Mouse (Mus musculus): ENCODE measurements around the gene Tspan18. TPM values are rescaled to one million over a fixed set of nuclear protein-coding genes. Genes with fewer than 3 reads are reported as not detected.

The Tspan18 gene
- polyA plus RNA-seq, 1 experiment from 2014 or later: 47.9 TPM

GRCm38 (mm10) chr2:93351352-93351751 lies 17.0 kb upstream of the Tspan18 start:
- Histone ChIP-seq H3K4me1 (ENCODE audit: control insufficient read depth, insufficient read depth, low read length) (no peaks in the 10 kb centered on the region), H3K4me2 (no peak overlapping the region), H3K4me3 (ENCODE audit: low read depth, low read length) (no peak overlapping the region), H3K9me3 (ENCODE audit: control insufficient read depth, low read length) (no peaks in the 10 kb centered on the region), H3K9ac (ENCODE audit: low read length) (no peak overlapping the region), H3K27me3 (ENCODE audit: control insufficient read depth, insufficient read depth, low read length) (no peaks in the 10 kb centered on the region), H3K27ac (ENCODE audit: low read depth, low read length) (no peak overlapping the region), H3K36me3 (ENCODE audit: control insufficient read depth, insufficient read depth, low read length) (no peaks in the 10 kb centered on the region)
- no peak for ATAC-seq (ENCODE audit: low FRiP score)
- WGBS: 72% methylated on average over 7 of the region's 7 CpGs
- no peak for DNase-seq (ENCODE audit: low spot score, missing footprints)

GRCm38 (mm10) chr2:93347018-93347417 lies 12.7 kb upstream of the Tspan18 start:
- H3K36me3 ChIP-seq (ENCODE audit: control insufficient read depth, insufficient read depth, low read length): no peaks in the 10 kb centered on the region
- no peak overlapping the region for H3K4me2 ChIP-seq
- DNase-seq (ENCODE audit: low spot score, missing footprints) (no peak), ATAC-seq (ENCODE audit: low FRiP score) (no peak)
- H3K9me3 ChIP-seq (ENCODE audit: control insufficient read depth, low read length): no peaks in the 10 kb centered on the region
- 90% methylated on average over 5 of the region's 5 CpGs for WGBS
- H3K4me1 ChIP-seq (ENCODE audit: control insufficient read depth, insufficient read depth, low read length): no peaks in the 10 kb centered on the region
- no peak overlapping the region for H3K4me3 ChIP-seq (ENCODE audit: low read depth, low read length)
- H3K27me3 ChIP-seq (ENCODE audit: control insufficient read depth, insufficient read depth, low read length): no peaks in the 10 kb centered on the region
- no peak overlapping the region for H3K9ac ChIP-seq (ENCODE audit: low read length)
- no peak overlapping the region for H3K27ac ChIP-seq (ENCODE audit: low read depth, low read length)

- no peak overlapping the region for H3K4me3 ChIP-seq (ENCODE audit: low read depth, low read length)
- ATAC-seq (ENCODE audit: low FRiP score): no peak
- WGBS: 34% methylated on average over 6 of the region's 6 CpGs
Observed at GRCm38 (mm10) chr2:93346609-93347008, 12.3 kb upstream of the Tspan18 start.

DNA sequence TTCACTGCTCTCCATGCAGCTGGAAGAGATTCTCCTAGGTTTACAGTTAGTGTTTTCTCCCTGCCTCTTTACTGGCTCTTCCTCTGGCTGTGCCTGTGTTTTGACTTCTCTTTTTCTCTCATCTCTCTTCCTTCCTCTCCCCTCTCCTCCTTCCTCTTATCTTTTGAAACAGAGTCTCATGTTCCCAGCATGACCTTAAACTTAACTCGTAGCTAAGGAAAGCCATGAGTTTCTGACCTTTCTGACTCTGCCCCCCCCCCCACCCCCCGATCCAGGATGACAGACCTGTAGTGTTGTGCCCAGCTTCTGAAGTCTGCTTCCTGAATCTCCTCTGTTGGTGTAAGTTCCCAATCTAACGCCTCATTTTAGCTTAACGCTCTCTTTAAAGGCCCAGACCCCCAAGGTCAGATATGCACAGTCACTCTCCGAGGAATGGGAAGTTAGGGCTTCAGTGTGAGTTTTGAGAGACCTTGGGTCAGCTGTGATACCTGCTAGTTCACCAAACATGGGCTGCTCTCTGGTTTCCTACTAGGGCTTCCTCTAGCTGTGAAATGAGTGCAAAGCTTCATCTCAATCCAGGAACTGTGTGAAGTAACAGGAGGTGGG lies 11.5 kb upstream of the Tspan18 start:
- no peaks in the 10 kb centered on the region for H3K9me3 ChIP-seq (ENCODE audit: control insufficient read depth, low read length)
- H3K27me3 ChIP-seq (ENCODE audit: control insufficient read depth, insufficient read depth, low read length): no peaks in the 10 kb centered on the region
- H3K4me1 ChIP-seq (ENCODE audit: control insufficient read depth, insufficient read depth, low read length): no peaks in the 10 kb centered on the region
- H3K4me3 ChIP-seq (ENCODE audit: low read depth, low read length): no peak overlapping the region
- H3K36me3 ChIP-seq (ENCODE audit: control insufficient read depth, insufficient read depth, low read length): no peaks in the 10 kb centered on the region
- no peak overlapping the region for H3K9ac ChIP-seq (ENCODE audit: low read length)
- no peak for ATAC-seq (ENCODE audit: low FRiP score)
- 81% methylated on average over 5 of the region's 5 CpGs for WGBS
- H3K4me2 ChIP-seq: no peak overlapping the region
- DNase-seq (ENCODE audit: low spot score, missing footprints): no peak
- H3K27ac ChIP-seq (ENCODE audit: low read depth, low read length): no peak overlapping the region

More at GRCm38 (mm10) chr2:93346609-93347008, 12.3 kb upstream of the Tspan18 start:
- Histone ChIP-seq H3K27ac (ENCODE audit: low read depth, low read length) (no peak overlapping the region), H3K9ac (ENCODE audit: low read length) (no peak overlapping the region), H3K27me3 (ENCODE audit: control insufficient read depth, insufficient read depth, low read length) (no peaks in the 10 kb centered on the region), H3K36me3 (ENCODE audit: control insufficient read depth, insufficient read depth, low read length) (no peaks in the 10 kb centered on the region), H3K9me3 (ENCODE audit: control insufficient read depth, low read length) (no peaks in the 10 kb centered on the region), H3K4me2 (no peak overlapping the region), H3K4me1 (ENCODE audit: control insufficient read depth, insufficient read depth, low read length) (no peaks in the 10 kb centered on the region)
- DNase-seq (ENCODE audit: low spot score, missing footprints): no peak

DNA sequence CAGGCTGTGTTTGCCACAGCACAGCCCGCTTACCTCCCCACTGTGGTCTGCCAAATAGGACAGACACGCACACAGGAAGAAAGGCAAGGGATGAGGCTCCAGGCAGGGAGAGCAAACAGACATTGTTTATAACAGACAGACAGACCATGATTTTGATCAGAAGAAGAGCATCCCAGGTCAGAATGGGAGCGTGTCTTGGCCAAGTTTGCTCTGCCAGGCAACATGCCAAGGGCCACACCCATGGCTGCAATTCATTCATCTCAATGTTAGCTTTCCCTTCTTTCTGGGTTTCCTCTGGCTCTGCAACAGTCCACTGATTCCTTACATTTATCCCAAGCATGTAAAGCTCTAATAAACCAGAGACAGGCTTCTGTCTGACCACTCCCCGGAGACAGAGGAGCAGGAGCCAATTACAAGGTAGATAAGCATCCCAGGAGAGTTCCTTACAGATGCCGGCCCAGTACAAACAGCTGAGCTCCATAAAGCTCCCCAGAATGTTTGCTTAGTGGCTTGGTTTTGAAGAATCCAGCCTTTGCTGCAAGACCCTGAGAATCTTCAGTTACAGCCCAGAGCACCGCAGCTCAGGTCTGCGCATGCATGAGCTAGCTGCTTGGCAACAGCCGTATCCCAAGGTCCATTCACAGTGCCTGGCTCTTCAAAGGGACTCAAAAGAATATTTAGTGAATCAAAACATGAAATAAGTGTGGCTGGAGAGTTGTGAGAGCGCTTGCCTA lies 5.2 kb upstream of the Tspan18 start:
- Histone ChIP-seq H3K27ac (ENCODE audit: low read depth, low read length) (peak overlapping the region; percentile 35; the same call in 1 of the 2 replicates), H3K9me3 (ENCODE audit: control insufficient read depth, low read length) (no peaks in the 10 kb centered on the region), H3K4me1 (ENCODE audit: control insufficient read depth, insufficient read depth, low read length) (peaks cover 14% of the 10 kb centered on the region), H3K4me2 (no peak overlapping the region), H3K27me3 (ENCODE audit: control insufficient read depth, insufficient read depth, low read length) (no peaks in the 10 kb centered on the region), H3K4me3 (ENCODE audit: low read depth, low read length) (no peak overlapping the region), H3K9ac (ENCODE audit: low read length) (no peak overlapping the region), H3K36me3 (ENCODE audit: control insufficient read depth, insufficient read depth, low read length) (no peaks in the 10 kb centered on the region)
- WGBS: 59% methylated on average over 9 of the region's 9 CpGs
- ATAC-seq (ENCODE audit: low FRiP score) (peak; percentile 39; the same call in 1 of the 2 replicates), DNase-seq (ENCODE audit: low spot score, missing footprints) (no peak)

DNA sequence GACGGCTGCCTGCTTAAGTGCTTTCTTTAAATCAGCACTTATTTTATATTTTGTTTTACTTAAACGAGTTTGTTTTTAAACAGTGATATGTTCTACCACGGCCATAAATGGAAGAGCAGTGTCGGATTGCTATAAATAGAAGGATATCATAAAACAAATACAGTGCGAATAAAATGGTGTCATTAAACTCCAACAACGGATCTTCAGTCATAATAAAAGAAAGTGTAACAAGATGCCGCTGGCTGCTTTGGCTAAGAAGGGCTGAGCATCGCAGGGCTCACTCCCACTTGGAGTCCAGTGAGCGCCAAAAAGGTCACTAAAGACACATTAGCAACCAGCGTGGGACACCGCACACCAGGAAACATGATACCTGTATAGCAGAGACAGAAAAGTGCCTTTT lies 1.7 kb upstream of the Tspan18 start:
- DNase-seq (ENCODE audit: low spot score, missing footprints): no peak
- Histone ChIP-seq H3K4me1 (ENCODE audit: control insufficient read depth, insufficient read depth, low read length) (peaks cover 29% of the 10 kb centered on the region), H3K9ac (ENCODE audit: low read length) (no peak overlapping the region), H3K27me3 (ENCODE audit: control insufficient read depth, insufficient read depth, low read length) (no peaks in the 10 kb centered on the region), H3K27ac (ENCODE audit: low read depth, low read length) (no peak overlapping the region), H3K9me3 (ENCODE audit: control insufficient read depth, low read length) (no peaks in the 10 kb centered on the region), H3K36me3 (ENCODE audit: control insufficient read depth, insufficient read depth, low read length) (no peaks in the 10 kb centered on the region), H3K4me3 (ENCODE audit: low read depth, low read length) (no peak overlapping the region), H3K4me2 (no peak overlapping the region)
- ATAC-seq (ENCODE audit: low FRiP score): no peak
- 84% methylated on average over 11 of the region's 11 CpGs for WGBS

DNA sequence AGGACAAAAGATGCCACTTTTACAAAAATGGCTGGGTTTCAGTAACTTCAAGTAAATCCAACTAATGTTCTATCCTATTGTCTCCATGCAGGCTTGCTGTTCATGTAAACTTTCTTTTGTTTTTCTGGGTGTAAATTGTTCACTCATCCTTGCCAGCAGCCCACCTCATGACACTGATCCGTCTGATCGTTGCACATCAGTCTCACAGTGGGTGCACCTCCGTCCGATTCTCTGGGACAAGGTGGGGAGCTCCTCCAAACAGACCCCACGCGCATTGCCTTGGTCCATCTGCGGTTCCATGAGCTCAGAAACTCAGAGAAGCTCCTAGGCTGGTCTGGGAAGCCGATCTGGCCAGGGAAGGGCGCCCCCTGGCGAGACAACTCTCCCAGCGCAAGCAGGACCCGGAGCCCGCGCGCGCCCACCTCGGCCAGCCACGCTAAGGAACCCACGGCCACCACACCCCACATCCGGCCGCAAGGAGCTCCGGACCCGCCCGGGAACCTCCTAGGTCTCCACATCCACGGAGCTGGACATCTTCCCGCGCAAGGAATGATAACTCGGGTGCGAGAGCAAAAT lies 976 bp downstream of the Tspan18 start:
- peaks cover 29% of the 10 kb centered on the region for H3K4me1 ChIP-seq (ENCODE audit: control insufficient read depth, insufficient read depth, low read length)
- 1% methylated on average over 29 of the region's 29 CpGs for WGBS
- peak; percentile 73 for ATAC-seq (ENCODE audit: low FRiP score)

DNA sequence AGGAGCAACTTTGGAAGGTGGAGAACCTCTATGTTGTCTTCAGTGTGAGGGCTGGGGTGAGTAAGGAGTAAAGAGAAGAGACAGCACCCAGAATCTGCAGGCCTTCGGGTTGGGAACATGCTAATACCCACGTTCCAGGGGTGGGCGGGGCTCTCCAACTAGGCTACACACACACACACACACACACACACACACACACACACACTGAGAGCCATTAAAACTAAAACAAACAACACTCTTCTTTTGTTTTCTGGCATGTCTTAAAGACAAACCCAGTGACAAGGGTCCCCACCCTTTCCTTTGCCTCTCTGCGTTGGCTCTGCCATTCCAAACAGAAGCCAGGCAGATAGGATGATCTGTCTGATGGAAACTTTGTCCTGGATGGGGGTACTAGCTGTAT lies 2.0 kb downstream of the Tspan18 start:
- Histone ChIP-seq H3K4me2 (peak overlapping the region; percentile 98), H3K9ac (ENCODE audit: low read length) (peak overlapping the region; percentile 86), H3K27ac (ENCODE audit: low read depth, low read length) (no peak overlapping the region), H3K4me1 (ENCODE audit: control insufficient read depth, insufficient read depth, low read length) (peaks cover 35% of the 10 kb centered on the region), H3K27me3 (ENCODE audit: control insufficient read depth, insufficient read depth, low read length) (no peaks in the 10 kb centered on the region), H3K36me3 (ENCODE audit: control insufficient read depth, insufficient read depth, low read length) (no peaks in the 10 kb centered on the region), H3K9me3 (ENCODE audit: control insufficient read depth, low read length) (no peaks in the 10 kb centered on the region), H3K4me3 (ENCODE audit: low read depth, low read length) (peak overlapping the region; percentile 76)
- ATAC-seq (ENCODE audit: low FRiP score): no peak
- DNase-seq (ENCODE audit: low spot score, missing footprints): no peak
- 60% methylated on average over 4 of the region's 4 CpGs for WGBS

More for the DNA sequence above, 976 bp downstream of the Tspan18 start:
- H3K27ac ChIP-seq (ENCODE audit: low read depth, low read length): peak overlapping the region; percentile 65
- no peaks in the 10 kb centered on the region for H3K36me3 ChIP-seq (ENCODE audit: control insufficient read depth, insufficient read depth, low read length)
- H3K4me2 ChIP-seq: peak overlapping the region; percentile 98
- H3K4me3 ChIP-seq (ENCODE audit: low read depth, low read length): peak overlapping the region; percentile 76
- H3K27me3 ChIP-seq (ENCODE audit: control insufficient read depth, insufficient read depth, low read length): no peaks in the 10 kb centered on the region
- H3K9me3 ChIP-seq (ENCODE audit: control insufficient read depth, low read length): no peaks in the 10 kb centered on the region
- H3K9ac ChIP-seq (ENCODE audit: low read length): peak overlapping the region; percentile 86
- peak; percentile 99 for DNase-seq (ENCODE audit: low spot score, missing footprints)

- Histone ChIP-seq H3K27ac (ENCODE audit: low read depth, low read length) (no peak overlapping the region), H3K27me3 (ENCODE audit: control insufficient read depth, insufficient read depth, low read length) (no peaks in the 10 kb centered on the region), H3K4me2 (peak overlapping the region; percentile 98; the same call in 1 of the 2 replicates), H3K36me3 (ENCODE audit: control insufficient read depth, insufficient read depth, low read length) (no peaks in the 10 kb centered on the region), H3K9ac (ENCODE audit: low read length) (no peak overlapping the region), H3K4me3 (ENCODE audit: low read depth, low read length) (no peak overlapping the region), H3K9me3 (ENCODE audit: control insufficient read depth, low read length) (no peaks in the 10 kb centered on the region), H3K4me1 (ENCODE audit: control insufficient read depth, insufficient read depth, low read length) (peaks cover 35% of the 10 kb centered on the region)
- 94% methylated on average over 6 of the region's 6 CpGs for WGBS
- ATAC-seq (ENCODE audit: low FRiP score) (no peak), DNase-seq (ENCODE audit: low spot score, missing footprints) (no peak)
Observed at GRCm38 (mm10) chr2:93331121-93331520, 3.2 kb downstream of the Tspan18 start.

Measured in midbrain, embryonic 11.5 days (tissue).